Mouse (Mus musculus) stomach, embryonic 14.5 days (tissue): ENCODE measurements around the gene Aldh1l1. TPM values are rescaled to one million over a fixed set of nuclear protein-coding genes. Genes with fewer than 3 reads are reported as not detected.

Experiments used
- ATAC-seq: fragments of 200-750 bp; cut with Nextera tagmentation; 2 replicates; pipeline ENCODE4 v1.8.0; 2017; ENCODE audit warnings: low read depth, moderate TSS enrichment; ENCODE audit not compliant: insufficient number of reproducible peaks, insufficient read depth, low FRiP score
- H3K27ac ChIP-seq: fragments of 300-500 bp; sonication (generic); 2 replicates; pipeline ENCODE4 v1.5.1; 2014; ENCODE audit warnings: mild to moderate bottlenecking, low read length, moderate library complexity, mixed read lengths
- H3K27me3 ChIP-seq: fragments of 300-500 bp; sonication (generic); 2 replicates; pipeline ENCODE4 v1.6.1; 2014; ENCODE audit warnings: low read length, control low read depth, mixed read lengths; ENCODE audit not compliant: control insufficient read depth, insufficient read depth
- H3K36me3 ChIP-seq: fragments of 300-500 bp; sonication (generic); 2 replicates; pipeline ENCODE4 v1.6.1; 2014; ENCODE audit warnings: mild to moderate bottlenecking, control low read depth, low read length, moderate library complexity, mixed read lengths; ENCODE audit not compliant: control insufficient read depth, insufficient read depth
- H3K4me1 ChIP-seq: fragments of 300-500 bp; sonication (generic); 2 replicates; pipeline ENCODE4 v1.6.1; 2014; ENCODE audit warnings: low read length, control low read depth, mixed read lengths; ENCODE audit not compliant: control insufficient read depth, insufficient read depth
- H3K4me2 ChIP-seq: fragments of 300-500 bp; sonication (generic); replicated peaks from 2 replicates; pipeline ENCODE4 v1.6.1; 2014; ENCODE audit warnings: low read depth, low read length, control low read depth
- H3K4me3 ChIP-seq: fragments of 300-500 bp; sonication (generic); 2 replicates; pipeline ENCODE4 v1.5.1; 2014; ENCODE audit warnings: low read depth, low read length, control low read depth
- H3K9ac ChIP-seq: fragments of 300-500 bp; sonication (generic); replicated peaks from 2 replicates; pipeline ENCODE4 v1.6.1; 2014; ENCODE audit warnings: low read depth, mild to moderate bottlenecking, control low read depth, low read length, moderate library complexity, mixed read lengths
- H3K9me3 ChIP-seq: fragments of 300-500 bp; sonication (generic); 2 replicates; pipeline ENCODE4 v1.6.1; 2016; ENCODE audit warnings: low read depth, low read length, control low read depth; ENCODE audit not compliant: control insufficient read depth
- WGBS: fragments of 180-500 bp; shearing (Covaris S2); extraction: QIAGEN DNeasy Blood & Tissue Kit; methylation state at CpG from one replicate; pipeline ENCODE4 v1.1.7; 2014; 5-methylcytosine and 5-hydroxymethylcytosine counted together
- polyA plus RNA-seq: library from polyadenylated mRNA; unstranded; fragments of >200 nt; fragmentation: Nextera tagmentation; extraction: Ambion mirVana; gene quantifications from 2 replicates; pipeline ENCODE4 v1.2.1, GENCODE M21; 2014

Gene Aldh1l1
- polyA plus RNA-seq, 1 experiment from 2014 or later = 2.5 TPM

GRCm38 (mm10) chr6:90466847-90467410 lies 19.3 kb upstream of the Aldh1l1 start:
- Histone ChIP-seq H3K27ac (no peak overlapping the region), H3K36me3 (no peaks in the 10 kb centered on the region), H3K4me3 (no peak overlapping the region), H3K4me1 (peaks cover 13% of the 10 kb centered on the region), H3K9me3 (no peaks in the 10 kb centered on the region), H3K9ac (no peak overlapping the region), H3K27me3 (0 out of 2 replicates have a peak, but pooled peaks cover 4% of the 10 kb centered on the region), H3K4me2 (no peak overlapping the region)
- 93% methylated on average over 12 of the region's 12 CpGs for WGBS
- no peak for ATAC-seq

- WGBS = 92% methylated on average over 1 of the region's 1 CpGs
- Histone ChIP-seq H3K27me3 (no peaks in the 10 kb centered on the region), H3K4me2 (no peak overlapping the region), H3K4me3 (no peak overlapping the region), H3K9ac (no peak overlapping the region), H3K9me3 (no peaks in the 10 kb centered on the region), H3K4me1 (peaks cover 8% of the 10 kb centered on the region), H3K36me3 (no peaks in the 10 kb centered on the region), H3K27ac (no peak overlapping the region)
- no peak for ATAC-seq
Measured at GRCm38 (mm10) chr6:90468216-90468615, 18.0 kb upstream of the Aldh1l1 start.

- Histone ChIP-seq H3K4me1 (peaks cover under 1% of the 10 kb centered on the region; the same call in 1 of the 2 replicates), H3K9me3 (no peaks in the 10 kb centered on the region), H3K4me2 (no peak overlapping the region), H3K36me3 (no peaks in the 10 kb centered on the region), H3K9ac (no peak overlapping the region), H3K27me3 (no peaks in the 10 kb centered on the region), H3K27ac (no peak overlapping the region), H3K4me3 (no peak overlapping the region)
- WGBS = 89% methylated on average over 6 of the region's 6 CpGs
- no peak for ATAC-seq
Measured at GRCm38 (mm10) chr6:90469041-90469440, 17.2 kb upstream of the Aldh1l1 start.

GRCm38 (mm10) chr6:90470255-90470654 lies 16.0 kb upstream of the Aldh1l1 start:
- H3K9ac ChIP-seq = no peak overlapping the region
- no peaks in the 10 kb centered on the region; the same call in 1 of the 2 replicates for H3K4me1 ChIP-seq
- no peaks in the 10 kb centered on the region for H3K27me3 ChIP-seq
- H3K9me3 ChIP-seq = no peaks in the 10 kb centered on the region
- H3K4me3 ChIP-seq = no peak overlapping the region
- ATAC-seq = no peak
- H3K27ac ChIP-seq = no peak overlapping the region
- no peaks in the 10 kb centered on the region for H3K36me3 ChIP-seq
- WGBS = 80% methylated on average over 2 of the region's 2 CpGs
- H3K4me2 ChIP-seq = no peak overlapping the region

GRCm38 (mm10) chr6:90470947-90471541 lies 15.2 kb upstream of the Aldh1l1 start:
- H3K4me1 ChIP-seq = no peaks in the 10 kb centered on the region; the same call in 1 of the 2 replicates
- 51% methylated on average over 12 of the region's 12 CpGs for WGBS
- H3K27ac ChIP-seq = peak overlapping the region; percentile 44
- H3K9ac ChIP-seq = no peak overlapping the region
- H3K4me3 ChIP-seq = no peak overlapping the region
- H3K36me3 ChIP-seq = no peaks in the 10 kb centered on the region
- ATAC-seq = no peak
- no peaks in the 10 kb centered on the region for H3K9me3 ChIP-seq
- no peaks in the 10 kb centered on the region for H3K27me3 ChIP-seq
- no peak overlapping the region for H3K4me2 ChIP-seq

GRCm38 (mm10) chr6:90472079-90472478 lies 14.1 kb upstream of the Aldh1l1 start:
- H3K27me3 ChIP-seq = no peaks in the 10 kb centered on the region
- H3K9ac ChIP-seq = no peak overlapping the region
- H3K4me3 ChIP-seq = no peak overlapping the region
- H3K4me1 ChIP-seq = no peaks in the 10 kb centered on the region; the same call in 1 of the 2 replicates
- no peak overlapping the region for H3K4me2 ChIP-seq
- no peak for ATAC-seq
- no peak overlapping the region for H3K27ac ChIP-seq
- H3K9me3 ChIP-seq = no peaks in the 10 kb centered on the region
- 70% methylated on average over 4 of the region's 4 CpGs for WGBS
- H3K36me3 ChIP-seq = no peaks in the 10 kb centered on the region

GRCm38 (mm10) chr6:90472697-90473096 lies 13.5 kb upstream of the Aldh1l1 start:
- no peak for ATAC-seq
- Histone ChIP-seq H3K4me3 (no peak overlapping the region), H3K4me2 (no peak overlapping the region), H3K27ac (no peak overlapping the region), H3K9me3 (no peaks in the 10 kb centered on the region), H3K4me1 (no peaks in the 10 kb centered on the region; the same call in 1 of the 2 replicates), H3K36me3 (no peaks in the 10 kb centered on the region), H3K27me3 (no peaks in the 10 kb centered on the region), H3K9ac (no peak overlapping the region)
- WGBS = 82% methylated on average over 3 of the region's 3 CpGs

- Histone ChIP-seq H3K27me3 (no peaks in the 10 kb centered on the region), H3K9ac (no peak overlapping the region), H3K4me1 (no peaks in the 10 kb centered on the region; the same call in 1 of the 2 replicates), H3K27ac (no peak overlapping the region), H3K4me3 (no peak overlapping the region), H3K4me2 (no peak overlapping the region), H3K9me3 (no peaks in the 10 kb centered on the region), H3K36me3 (no peaks in the 10 kb centered on the region)
- no peak for ATAC-seq
- 94% methylated on average over 24 of the region's 24 CpGs for WGBS
Measured at GRCm38 (mm10) chr6:90473630-90474360, 12.4 kb upstream of the Aldh1l1 start.
